Mouse (Mus musculus) heart, embryonic 10.5 days (tissue): ENCODE results near the gene Fbxo7. TPM values are rescaled to one million over a fixed set of nuclear protein-coding genes. Genes with fewer than 3 reads are reported as not detected.

Experiments
- DNase-seq: peaks from one replicate; pipeline ENCODE4 v3.0.0-alpha.2; 2017; ENCODE audit warnings: low spot score
- H3K27ac ChIP-seq: fragments of 300-500 bp; sonication (generic); 2 replicates; pipeline ENCODE4 v1.5.1; 2016; ENCODE audit warnings: mild to moderate bottlenecking
- H3K27me3 ChIP-seq: fragments of 300-500 bp; sonication (generic); 2 replicates; pipeline ENCODE4 v1.6.1; 2016; ENCODE audit warnings: mild to moderate bottlenecking; ENCODE audit not compliant: poor library complexity, insufficient read depth, severe bottlenecking
- H3K36me3 ChIP-seq: fragments of 300-500 bp; sonication (generic); 2 replicates; pipeline ENCODE4 v1.6.1; 2016; ENCODE audit warnings: mild to moderate bottlenecking, moderate library complexity
- H3K4me1 ChIP-seq: fragments of 300-500 bp; sonication (generic); 2 replicates; pipeline ENCODE4 v1.6.1; 2016; ENCODE audit warnings: mild to moderate bottlenecking
- H3K4me3 ChIP-seq: fragments of 300-500 bp; sonication (generic); 2 replicates; pipeline ENCODE4 v1.5.1; 2016; ENCODE audit warnings: mild to moderate bottlenecking, moderate library complexity
- H3K9me3 ChIP-seq: fragments of 300-500 bp; sonication (generic); 2 replicates; pipeline ENCODE4 v1.6.1; 2016; ENCODE audit warnings: mild to moderate bottlenecking, moderate library complexity
- WGBS: fragments of 180-500 bp; shearing (Covaris S2); methylation state at CpG from one replicate; pipeline ENCODE4 v1.1.7; 2016; 5-methylcytosine and 5-hydroxymethylcytosine counted together
- polyA plus RNA-seq: library from polyadenylated mRNA; unstranded; fragments of >200 nt; fragmentation: Nextera tagmentation; extraction: Ambion mirVana; gene quantifications from 2 replicates; pipeline ENCODE4 v1.2.1, GENCODE M21; 2016

The Fbxo7 gene
- polyA plus RNA-seq, 1 experiment from 2014 or later = 22.5 TPM

DNA sequence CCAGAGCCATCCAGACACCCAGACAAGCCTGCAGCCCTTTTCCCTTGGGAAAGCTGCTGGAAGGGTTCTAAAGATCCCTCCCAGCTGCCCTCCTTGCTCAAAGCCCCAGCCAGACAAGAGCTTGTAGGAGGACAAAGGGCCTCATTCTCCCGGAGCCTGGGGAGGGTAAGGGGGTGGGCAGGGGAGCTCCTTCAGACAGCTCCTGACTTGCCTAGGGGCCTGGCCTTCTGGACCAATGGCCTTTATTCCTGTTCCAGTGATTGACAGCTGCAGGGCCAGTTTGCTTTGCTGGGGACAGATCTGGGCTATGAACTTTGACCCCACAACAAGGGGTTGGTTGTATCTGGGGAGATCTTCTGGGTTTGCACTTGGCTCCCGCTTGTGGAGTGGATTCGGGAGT, 47.6 kb downstream of the Fbxo7 start:
- no peaks in the 10 kb centered on the region for H3K36me3 ChIP-seq
- H3K9me3 ChIP-seq = no peaks in the 10 kb centered on the region
- no peak overlapping the region for H3K27ac ChIP-seq
- H3K4me3 ChIP-seq = no peak overlapping the region
- H3K4me1 ChIP-seq = peaks cover 8% of the 10 kb centered on the region; the same call in 1 of the 2 replicates
- 0 out of 2 replicates have a peak, but pooled peaks cover 3% of the 10 kb centered on the region for H3K27me3 ChIP-seq
- 43% methylated on average over 3 of the region's 3 CpGs for WGBS
- DNase-seq = no peak

DNA sequence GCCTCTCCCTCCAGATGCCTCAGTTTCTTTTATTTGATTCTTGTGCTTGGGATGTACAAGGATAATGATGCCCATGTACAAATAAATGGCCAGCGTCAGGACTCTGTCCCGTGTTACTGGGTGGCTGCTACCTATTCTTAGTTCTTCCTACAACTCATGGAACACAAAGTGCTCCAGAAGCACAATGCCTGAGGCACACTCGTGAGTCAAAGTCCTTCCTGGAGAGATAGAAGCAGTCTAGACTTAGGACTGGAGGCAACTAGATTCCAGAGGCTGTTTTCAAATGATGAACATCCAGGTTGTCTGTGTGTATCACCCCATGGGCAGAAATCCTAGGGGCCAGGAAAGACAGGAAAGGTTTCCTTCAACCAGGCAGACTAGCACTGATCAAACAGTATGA, 49.0 kb downstream of the Fbxo7 start:
- Histone ChIP-seq H3K36me3 (no peaks in the 10 kb centered on the region), H3K9me3 (no peaks in the 10 kb centered on the region), H3K4me3 (no peak overlapping the region), H3K27ac (no peak overlapping the region), H3K4me1 (0 out of 2 replicates have a peak, but pooled peaks cover 3% of the 10 kb centered on the region), H3K27me3 (0 out of 2 replicates have a peak, but pooled peaks cover under 1% of the 10 kb centered on the region)
- no peak for DNase-seq
- 74% methylated on average over 3 of the region's 3 CpGs for WGBS

DNA sequence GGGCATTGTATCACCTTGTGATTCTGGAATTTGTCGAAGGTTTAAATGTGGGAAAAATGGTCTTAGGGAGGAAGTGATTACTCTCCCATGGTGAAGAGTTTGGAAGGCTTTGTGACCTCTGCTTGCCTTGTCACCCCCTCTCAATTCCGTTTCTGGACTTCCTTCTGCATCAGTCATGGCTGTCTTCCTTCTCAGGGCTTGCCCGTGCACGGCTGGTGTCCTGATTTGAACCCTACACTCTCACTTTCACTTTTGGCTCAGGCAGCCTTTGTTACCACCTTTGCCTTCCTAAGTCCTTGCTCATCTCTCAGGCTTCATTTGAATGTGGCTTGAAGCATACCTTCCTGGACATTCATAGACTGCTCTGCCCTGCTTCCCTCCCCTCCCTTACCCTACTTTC, 52.4 kb downstream of the Fbxo7 start:
- H3K27me3 ChIP-seq = no peaks in the 10 kb centered on the region
- H3K9me3 ChIP-seq = no peaks in the 10 kb centered on the region
- WGBS = 76% methylated on average over 4 of the region's 4 CpGs
- no peak overlapping the region for H3K27ac ChIP-seq
- no peak overlapping the region for H3K4me3 ChIP-seq
- H3K36me3 ChIP-seq = no peaks in the 10 kb centered on the region
- DNase-seq = no peak
- H3K4me1 ChIP-seq = 0 out of 2 replicates have a peak, but pooled peaks cover 3% of the 10 kb centered on the region

DNA sequence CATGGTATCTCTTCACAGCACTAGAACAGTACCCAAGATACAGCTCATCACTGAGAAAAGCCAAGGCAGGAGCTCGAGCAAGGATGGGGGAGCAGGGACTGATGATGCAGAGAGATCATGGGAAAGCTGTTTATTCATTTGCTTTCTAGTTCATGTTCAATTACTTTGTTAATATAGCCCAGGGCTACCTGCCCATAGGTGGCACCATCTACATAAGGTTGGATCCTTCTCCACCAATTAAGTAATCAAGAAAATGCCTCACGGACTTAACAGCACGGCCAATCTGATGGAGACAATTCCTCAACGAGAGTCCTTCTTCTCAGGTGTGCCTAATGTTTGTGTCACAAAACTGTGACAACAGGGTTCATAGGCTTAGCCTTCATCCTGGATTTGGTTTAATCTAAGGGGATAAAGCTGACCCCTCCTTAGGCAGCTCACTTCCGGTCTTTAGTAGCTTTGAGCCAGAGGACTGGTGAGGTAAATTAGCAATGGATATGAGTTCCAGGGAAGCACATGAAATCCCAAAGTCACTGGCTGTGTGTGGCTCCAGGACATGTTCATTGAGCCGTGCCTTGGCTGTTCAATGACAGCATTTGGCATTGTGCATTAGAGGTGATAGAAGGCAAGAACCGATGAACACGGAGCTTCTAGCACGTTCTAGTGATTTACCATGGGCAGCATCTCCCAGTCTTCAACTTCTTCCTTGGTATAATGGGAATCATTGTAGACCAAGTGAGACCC, 53.4 kb downstream of the Fbxo7 start:
- Histone ChIP-seq H3K27ac (no peak overlapping the region), H3K27me3 (no peaks in the 10 kb centered on the region), H3K4me1 (no peaks in the 10 kb centered on the region), H3K9me3 (no peaks in the 10 kb centered on the region), H3K4me3 (no peak overlapping the region), H3K36me3 (no peaks in the 10 kb centered on the region)
- 78% methylated on average over 9 of the region's 9 CpGs for WGBS
- DNase-seq = no peak

DNA sequence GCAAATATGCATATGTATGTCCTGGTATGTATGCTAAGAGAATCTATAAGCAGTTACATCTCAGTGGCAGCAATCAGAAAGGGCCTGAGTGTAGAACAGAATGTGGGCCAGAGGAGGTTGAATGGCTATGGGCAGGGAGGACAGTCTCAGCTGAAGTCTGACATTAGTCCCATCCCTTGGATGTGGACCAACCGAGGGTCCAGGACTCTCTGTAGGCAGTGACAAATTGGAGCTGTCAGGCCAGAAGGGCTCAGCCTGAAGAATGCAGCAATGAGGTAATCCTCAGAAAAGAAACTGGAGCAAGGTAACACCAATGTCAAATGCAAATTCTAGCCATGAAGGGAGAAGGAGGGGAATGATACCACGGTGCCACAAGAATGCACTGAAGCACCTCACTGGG, 55.5 kb downstream of the Fbxo7 start:
- 67% methylated on average over 2 of the region's 2 CpGs for WGBS
- no peaks in the 10 kb centered on the region for H3K36me3 ChIP-seq
- H3K27ac ChIP-seq = no peak overlapping the region
- H3K4me1 ChIP-seq = no peaks in the 10 kb centered on the region
- no peaks in the 10 kb centered on the region for H3K9me3 ChIP-seq
- no peak overlapping the region for H3K4me3 ChIP-seq
- DNase-seq = no peak
- H3K27me3 ChIP-seq = no peaks in the 10 kb centered on the region

DNA sequence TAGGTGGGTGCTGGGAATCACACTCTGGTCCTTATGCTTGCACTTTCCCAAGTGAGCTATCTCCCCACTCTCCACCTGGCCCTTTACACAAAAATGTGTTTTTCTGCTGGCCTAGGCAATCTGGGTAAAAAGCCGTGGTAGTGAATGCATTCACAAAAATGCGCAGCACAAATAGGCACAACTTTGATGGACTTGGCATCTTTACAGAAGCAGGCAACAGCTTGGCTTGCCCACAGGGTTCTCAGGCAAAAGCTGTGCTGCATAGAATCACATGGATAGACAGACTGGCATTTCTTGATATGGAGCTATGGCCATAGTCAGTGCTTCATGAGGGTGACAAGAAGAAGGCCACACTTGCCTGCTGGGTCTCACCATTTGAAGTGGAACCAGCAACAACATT, 57.0 kb downstream of the Fbxo7 start:
- no peak overlapping the region for H3K27ac ChIP-seq
- H3K27me3 ChIP-seq = no peaks in the 10 kb centered on the region
- H3K4me1 ChIP-seq = no peaks in the 10 kb centered on the region
- no peaks in the 10 kb centered on the region for H3K9me3 ChIP-seq
- WGBS = 85% methylated on average over 2 of the region's 2 CpGs
- no peak for DNase-seq
- no peak overlapping the region for H3K4me3 ChIP-seq
- no peaks in the 10 kb centered on the region for H3K36me3 ChIP-seq

DNA sequence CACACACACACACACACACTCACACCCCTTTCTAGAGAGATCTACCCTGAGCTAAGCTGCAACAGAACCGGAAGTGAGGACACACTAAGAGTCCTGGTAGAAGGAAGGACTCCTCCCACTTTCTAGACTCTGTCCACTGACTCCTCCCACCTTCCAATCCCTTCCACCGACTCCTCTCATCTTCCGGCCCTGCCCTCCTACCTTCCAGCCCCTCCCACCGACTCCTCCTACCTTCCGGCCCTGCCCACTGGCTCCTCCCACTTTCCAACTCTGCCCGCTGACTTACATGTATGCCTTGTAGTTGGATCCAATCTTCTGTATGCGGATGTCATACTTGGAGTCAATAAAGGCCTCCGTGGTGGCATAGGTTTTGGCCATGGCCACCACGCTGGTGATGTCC, 58.1 kb downstream of the Fbxo7 start:
- no peak overlapping the region for H3K4me3 ChIP-seq
- no peaks in the 10 kb centered on the region for H3K9me3 ChIP-seq
- no peaks in the 10 kb centered on the region for H3K4me1 ChIP-seq
- H3K36me3 ChIP-seq = no peaks in the 10 kb centered on the region
- no peak for DNase-seq
- H3K27me3 ChIP-seq = no peaks in the 10 kb centered on the region
- WGBS = 71% methylated on average over 9 of the region's 9 CpGs
- no peak overlapping the region for H3K27ac ChIP-seq

DNA sequence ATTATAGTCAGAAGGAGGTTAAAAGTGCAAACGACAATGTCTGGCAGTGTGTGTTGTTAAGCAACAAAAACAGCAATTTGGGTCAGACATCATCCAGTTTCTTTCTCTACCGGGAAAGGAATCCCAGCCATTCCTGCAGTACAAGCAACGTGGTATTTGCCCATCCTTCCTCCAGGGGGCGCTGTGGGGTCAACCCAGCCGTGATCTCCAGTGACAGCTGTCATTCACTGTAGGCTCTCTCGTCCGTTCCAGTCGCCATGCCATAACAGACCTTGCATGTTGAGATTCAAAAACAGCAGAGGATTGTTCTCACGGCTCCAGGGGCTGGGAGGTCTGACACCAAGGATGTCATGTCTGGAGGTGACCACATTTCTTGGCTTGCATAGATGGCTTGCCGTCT, 70.1 kb downstream of the Fbxo7 start:
- Histone ChIP-seq H3K36me3 (no peaks in the 10 kb centered on the region), H3K9me3 (no peaks in the 10 kb centered on the region), H3K4me1 (peaks cover 7% of the 10 kb centered on the region; the same call in 1 of the 2 replicates), H3K27ac (no peak overlapping the region), H3K4me3 (no peak overlapping the region), H3K27me3 (no peaks in the 10 kb centered on the region)
- WGBS = 45% methylated on average over 10 of the region's 10 CpGs
- DNase-seq = no peak

DNA sequence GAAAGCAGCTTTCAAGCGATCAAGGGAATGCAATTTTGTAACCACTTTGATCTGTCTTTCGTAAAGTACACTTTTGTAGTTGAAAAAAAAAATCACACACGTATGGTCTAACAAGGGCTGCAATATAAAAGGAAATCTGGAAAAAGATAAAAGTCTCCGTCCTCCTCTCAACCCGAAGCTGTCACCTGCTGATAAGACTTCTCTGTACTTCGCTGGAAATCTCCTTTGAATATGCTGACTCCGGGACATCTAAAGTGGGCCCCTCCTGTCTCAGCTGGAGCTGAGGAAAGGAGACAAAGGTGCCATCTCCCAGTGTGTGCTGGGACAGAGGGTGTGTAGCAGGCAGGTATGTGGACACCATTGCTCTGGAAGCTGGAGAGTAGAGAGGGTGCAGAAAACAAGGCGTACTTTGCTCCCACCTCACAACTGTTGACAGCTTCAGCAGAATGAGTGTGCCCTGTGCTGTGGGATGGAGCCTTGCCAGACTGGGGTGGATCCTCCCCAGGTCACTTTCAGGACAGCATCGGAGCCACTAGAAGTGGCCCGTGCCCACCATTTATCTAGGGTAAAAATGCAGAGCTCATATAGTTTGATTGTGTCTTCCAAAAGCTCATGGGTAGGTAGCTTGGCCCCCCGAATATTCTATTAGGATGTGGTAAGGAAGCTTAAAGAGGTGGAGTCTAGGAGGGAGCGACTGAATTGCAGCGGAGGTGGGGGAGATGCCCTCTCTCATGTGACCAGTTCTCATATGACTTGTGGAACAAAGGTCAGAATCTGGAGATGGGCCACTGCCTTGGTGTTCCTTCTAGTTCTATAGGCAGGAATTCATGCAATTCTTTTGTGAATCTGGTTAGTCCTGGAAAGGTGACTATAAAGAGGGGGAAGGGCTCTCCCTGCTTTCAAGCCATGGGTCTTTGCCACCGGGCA, 71.6 kb downstream of the Fbxo7 start:
- H3K36me3 ChIP-seq = no peaks in the 10 kb centered on the region
- WGBS = 42% methylated on average over 14 of the region's 14 CpGs
- no peak overlapping the region for H3K4me3 ChIP-seq
- peaks cover 7% of the 10 kb centered on the region; the same call in 1 of the 2 replicates for H3K4me1 ChIP-seq
- no peak overlapping the region for H3K27ac ChIP-seq
- no peaks in the 10 kb centered on the region for H3K27me3 ChIP-seq
- no peak for DNase-seq
- H3K9me3 ChIP-seq = no peaks in the 10 kb centered on the region

DNA sequence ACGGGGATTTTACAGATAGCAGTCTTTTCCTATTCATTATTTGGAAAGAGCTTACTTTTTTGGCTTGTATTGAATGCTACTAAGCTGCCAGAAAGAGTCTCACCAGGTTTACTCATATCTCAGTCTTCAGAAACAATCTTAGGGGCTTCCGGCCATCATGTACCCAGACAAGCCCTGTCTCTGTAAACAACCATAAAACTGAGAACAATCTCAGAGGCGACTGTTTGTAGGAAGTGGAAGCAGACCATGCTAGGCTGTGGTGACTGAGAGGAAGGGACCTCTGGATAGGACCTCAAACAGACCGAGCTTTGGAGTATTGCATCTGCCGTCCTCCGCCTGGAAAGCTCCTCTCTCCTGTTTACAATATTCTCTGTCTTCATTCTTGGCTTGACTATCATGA, 76.6 kb downstream of the Fbxo7 start:
- WGBS = 84% methylated on average over 6 of the region's 6 CpGs
- no peaks in the 10 kb centered on the region for H3K36me3 ChIP-seq
- no peaks in the 10 kb centered on the region for H3K27me3 ChIP-seq
- H3K9me3 ChIP-seq = peaks cover 6% of the 10 kb centered on the region
- peaks cover 4% of the 10 kb centered on the region; the same call in 1 of the 2 replicates for H3K4me1 ChIP-seq
- no peak for DNase-seq
- no peak overlapping the region for H3K4me3 ChIP-seq
- H3K27ac ChIP-seq = no peak overlapping the region

DNA sequence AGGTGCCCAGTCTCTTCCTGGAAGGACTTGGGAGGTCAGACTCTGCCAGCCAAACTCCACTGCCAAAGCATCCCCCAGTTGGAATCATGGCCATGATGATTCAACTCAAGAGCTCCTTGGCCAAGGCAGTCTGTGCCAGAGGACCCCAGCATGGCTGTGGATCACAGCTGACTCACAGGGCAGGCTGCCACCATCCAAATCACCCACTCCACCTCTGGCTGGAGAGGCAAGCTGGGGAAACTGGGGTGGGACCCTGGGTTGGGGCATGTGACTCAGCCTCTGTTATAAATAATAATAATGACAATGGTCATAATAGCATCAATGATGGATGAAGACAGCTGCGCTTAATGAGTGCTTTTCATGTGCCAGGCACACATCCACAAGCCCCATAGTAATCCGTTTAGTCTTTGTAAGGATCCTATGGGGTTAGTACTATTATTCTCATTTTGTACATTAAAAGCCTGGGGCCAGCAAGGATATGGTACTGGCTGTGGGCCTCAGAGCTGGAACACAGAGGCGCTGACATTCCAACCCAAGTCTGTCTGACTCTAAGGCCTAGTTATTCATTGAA, 78.6 kb downstream of the Fbxo7 start:
- Histone ChIP-seq H3K9me3 (peaks cover 6% of the 10 kb centered on the region), H3K36me3 (no peaks in the 10 kb centered on the region), H3K27ac (no peak overlapping the region), H3K27me3 (no peaks in the 10 kb centered on the region), H3K4me1 (no peaks in the 10 kb centered on the region), H3K4me3 (no peak overlapping the region)
- 88% methylated on average over 3 of the region's 3 CpGs for WGBS
- DNase-seq = no peak
